Mouse (Mus musculus) liver, adult 2 months (tissue): ENCODE measurements around the gene Hand1. TPM values are rescaled to one million over a fixed set of nuclear protein-coding genes. Genes with fewer than 3 reads are reported as not detected.
"Not testable (repeated sequence)": the region's sequence is repeated elsewhere in the genome, so short reads cannot be mapped to it uniquely, and the experiment has no call there.

Source experiments
- DNase-seq: peaks from one replicate; pipeline ENCODE4 v3.0.0-alpha.2; 2011; ENCODE audit warnings: low read depth, low spot score; ENCODE audit errors: extremely low read depth
- H3K27ac ChIP-seq: fragments of 200-500 bp; replicated peaks from 2 replicates; pipeline ENCODE4 v1.5.1; 2012; ENCODE audit warnings: low read depth, mild to moderate bottlenecking, control low read depth, inconsistent platforms, low read length; ENCODE audit not compliant: insufficient read depth
- H3K27me3 ChIP-seq: fragments of 200-500 bp; 2 replicates; pipeline ENCODE4 v1.6.1; 2012; ENCODE audit warnings: mild to moderate bottlenecking, moderate library complexity, low read length, inconsistent platforms; ENCODE audit not compliant: control insufficient read depth, insufficient read depth
- H3K36me3 ChIP-seq: fragments of 200-500 bp; 2 replicates; pipeline ENCODE4 v1.6.1; 2012; ENCODE audit warnings: low read length, inconsistent platforms; ENCODE audit not compliant: control insufficient read depth, insufficient read depth
- H3K4me1 ChIP-seq: fragments of 200-500 bp; 2 replicates; pipeline ENCODE4 v1.6.1; 2011; ENCODE audit warnings: low read length; ENCODE audit not compliant: control insufficient read depth, insufficient read depth
- H3K4me3 ChIP-seq: fragments of 200-500 bp; 2 replicates; pipeline ENCODE4 v1.5.1; 2011; ENCODE audit warnings: low read depth, mild to moderate bottlenecking, control low read depth, low read length, moderate library complexity; ENCODE audit not compliant: insufficient read depth
- H3K79me2 ChIP-seq: fragments of 200-500 bp; 2 replicates; pipeline ENCODE4 v1.6.1; 2012; ENCODE audit warnings: inconsistent platforms, mild to moderate bottlenecking, low read length, moderate library complexity; ENCODE audit not compliant: control insufficient read depth, insufficient read depth
- H3K9ac ChIP-seq: fragments of 200-500 bp; 2 replicates; pipeline ENCODE4 v1.6.1; 2012; ENCODE audit warnings: low read depth, mild to moderate bottlenecking, control low read depth, inconsistent platforms, low read length
- CTCF ChIP-seq: fragments of 200-500 bp; IDR thresholded peaks from 2 replicates; pipeline ENCODE4 v1.5.1; 2011; ENCODE audit warnings: low read depth, low read length, control low read depth
- POLR2A ChIP-seq: fragments of 200-500 bp; IDR thresholded peaks from 2 replicates; pipeline ENCODE4 v1.6.1; 2011; ENCODE audit warnings: low read length, control low read depth; ENCODE audit not compliant: insufficient read depth; ENCODE audit errors: extremely low read depth
- WGBS: fragments of 180-500 bp; shearing (Covaris S2); methylation state at CpG from one replicate; pipeline ENCODE4 v1.1.7; 2018; 5-methylcytosine and 5-hydroxymethylcytosine counted together
- polyA plus RNA-seq: library from polyadenylated mRNA; depleted of rRNA; stranded (reverse); fragments of >200 nt; gene quantifications from 2 replicates; pipeline ENCODE4 v1.2.3, GENCODE M21; 2012
- total RNA-seq: library from RNA; depleted of rRNA; stranded (reverse); fragments of >200 nt; gene quantifications from 2 replicates; pipeline ENCODE4 v1.2.3, GENCODE M21; 2014

The Hand1 gene
- total and polyA plus RNA-seq, 2 experiments = not detected

GRCm38 (mm10) chr11:57828955-57829870, 3.4 kb downstream of the Hand1 start:
- Histone ChIP-seq H3K4me3 (no peak overlapping the region), H3K36me3 (no peaks in the 10 kb centered on the region), H3K9ac (no peak overlapping the region), H3K4me1 (peaks cover 5% of the 10 kb centered on the region; the same call in 1 of the 2 replicates), H3K79me2 (no peaks in the 10 kb centered on the region), H3K27ac (no peak overlapping the region), H3K27me3 (peaks cover 39% of the 10 kb centered on the region)
- TF ChIP-seq POLR2A (no peak), CTCF (no peak)
- DNase-seq = no peak
- 8% methylated on average over 53 of the region's 53 CpGs for WGBS

DNA sequence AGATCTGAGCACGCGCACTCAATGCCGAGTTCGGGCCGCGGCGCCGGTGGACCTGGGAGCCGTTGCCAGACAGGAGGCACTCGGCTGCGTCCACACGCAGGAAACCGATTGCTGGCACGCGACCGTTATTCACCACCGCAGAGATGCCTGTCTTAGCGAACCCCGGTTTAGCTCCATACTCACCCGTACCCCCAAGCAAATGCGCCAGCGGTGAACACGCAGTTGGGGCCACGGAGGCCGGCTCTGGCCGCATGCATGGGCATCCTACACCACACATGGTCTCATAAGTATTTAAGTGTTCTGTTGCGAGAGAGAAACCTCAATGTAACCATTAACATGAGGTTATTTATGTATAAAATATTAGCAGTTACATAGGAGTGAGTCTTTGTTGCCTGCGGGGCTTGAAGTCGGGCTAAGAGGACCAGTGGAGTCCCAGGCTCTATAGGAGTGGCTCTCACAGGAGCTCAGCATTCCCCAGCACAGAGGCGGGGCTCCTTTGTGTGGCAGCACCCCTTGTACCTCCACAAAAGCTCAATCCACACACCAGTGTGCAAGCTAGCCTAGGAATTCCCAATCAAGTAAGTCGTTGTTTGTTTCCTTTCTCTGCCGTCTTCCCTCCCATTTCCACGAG, 4.6 kb downstream of the Hand1 start:
- Histone ChIP-seq H3K4me3 (peak overlapping the region; percentile 35; the same call in 1 of the 2 replicates), H3K9ac (no peak overlapping the region), H3K27ac (no peak overlapping the region), H3K27me3 (peaks cover 39% of the 10 kb centered on the region), H3K4me1 (peaks cover 5% of the 10 kb centered on the region; the same call in 1 of the 2 replicates), H3K79me2 (no peaks in the 10 kb centered on the region), H3K36me3 (no peaks in the 10 kb centered on the region)
- DNase-seq = no peak
- TF ChIP-seq CTCF (no peak), POLR2A (no peak)
- 6% methylated on average over 33 of the region's 33 CpGs for WGBS

DNA sequence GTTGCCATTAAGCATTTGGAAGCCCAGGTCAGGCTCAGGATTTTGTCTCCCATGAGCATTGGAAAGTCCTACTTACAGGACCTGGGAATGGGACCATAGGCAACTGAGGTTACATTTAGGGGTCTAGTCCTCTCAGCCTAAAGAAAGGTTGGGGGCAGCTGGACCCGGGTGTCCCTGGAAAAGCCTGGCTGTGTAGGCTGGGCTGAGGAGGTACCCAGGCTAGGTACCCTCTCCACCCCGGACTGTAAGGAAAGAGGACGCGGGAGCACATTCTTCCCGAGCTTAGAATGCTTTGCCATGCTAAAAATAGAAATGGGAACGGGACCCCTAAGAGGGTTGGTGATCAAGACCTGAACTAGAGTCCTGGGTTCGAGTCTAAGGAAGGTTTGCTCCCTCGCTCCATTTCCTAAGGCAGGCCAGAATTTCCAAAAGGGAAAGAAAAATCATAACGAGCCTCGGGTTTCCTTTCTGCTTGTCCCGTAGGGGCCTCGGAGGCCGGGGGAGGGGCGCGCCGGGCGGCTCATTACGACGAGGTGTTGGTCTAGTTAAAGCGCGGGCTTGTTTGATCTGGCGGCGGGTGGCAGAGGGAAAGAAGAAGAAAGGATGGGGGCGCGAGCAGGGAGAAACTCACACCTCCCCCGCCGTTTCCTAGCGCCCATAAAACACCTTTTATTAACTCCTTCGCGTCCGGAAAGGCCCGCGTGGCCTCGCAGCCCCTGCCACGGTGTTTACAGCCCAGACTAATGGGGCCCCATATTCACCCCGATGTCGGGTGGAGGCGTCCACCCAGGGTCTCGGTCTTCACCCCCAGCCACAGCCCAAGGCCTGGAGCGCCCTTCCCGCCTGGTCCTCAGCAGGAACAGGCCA, 5.3 kb downstream of the Hand1 start:
- no peaks in the 10 kb centered on the region for H3K36me3 ChIP-seq
- H3K9ac ChIP-seq = no peak overlapping the region
- no peaks in the 10 kb centered on the region for H3K79me2 ChIP-seq
- H3K4me1 ChIP-seq = peaks cover 5% of the 10 kb centered on the region; the same call in 1 of the 2 replicates
- no peak for DNase-seq
- TF ChIP-seq CTCF (no peak), POLR2A (no peak)
- peak overlapping the region; percentile 35; the same call in 1 of the 2 replicates for H3K4me3 ChIP-seq
- H3K27me3 ChIP-seq = peaks cover 35% of the 10 kb centered on the region
- 6% methylated on average over 41 of the region's 41 CpGs for WGBS
- no peak overlapping the region for H3K27ac ChIP-seq

- not testable (repeated sequence) for H3K4me1 ChIP-seq, DNase-seq, H3K9ac ChIP-seq, H3K79me2 ChIP-seq, H3K27ac ChIP-seq, H3K36me3 ChIP-seq, H3K4me3 ChIP-seq
- peaks cover 22% of the 10 kb centered on the region for H3K27me3 ChIP-seq
- 49% methylated on average over 11 of the region's 11 CpGs for WGBS
- peak; percentile 39; the same call in 1 of the 2 replicates for TF ChIP-seq CTCF
These were observed 7.4 kb downstream of the Hand1 start for GRCm38 (mm10) chr11:57825234-57825633.

DNA sequence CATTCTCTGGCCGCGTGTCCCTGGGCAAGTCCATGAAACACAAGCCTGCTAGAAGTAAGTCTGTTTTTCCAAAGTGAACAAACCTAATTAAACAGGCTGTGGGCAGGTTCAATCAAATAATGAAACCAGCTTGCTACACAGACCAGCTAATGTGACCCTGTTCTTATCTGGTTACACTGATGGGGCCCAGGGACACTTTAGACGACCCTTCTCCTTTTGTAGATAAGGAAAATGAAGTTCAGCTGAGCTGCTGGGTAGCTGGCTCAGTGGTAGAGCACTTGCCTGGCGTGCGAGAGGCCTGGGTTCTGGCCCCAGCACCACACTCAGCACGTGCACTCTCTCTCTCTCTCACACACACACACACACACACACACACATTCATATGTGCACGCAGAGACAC, 8.9 kb downstream of the Hand1 start:
- no peak overlapping the region for H3K9ac ChIP-seq
- H3K36me3 ChIP-seq = no peaks in the 10 kb centered on the region
- no peak for DNase-seq
- H3K27me3 ChIP-seq = peaks cover 11% of the 10 kb centered on the region
- 77% methylated on average over 7 of the region's 7 CpGs for WGBS
- no peak overlapping the region for H3K4me3 ChIP-seq
- TF ChIP-seq CTCF = no peak
- TF ChIP-seq POLR2A = no peak
- no peak overlapping the region for H3K27ac ChIP-seq
- no peaks in the 10 kb centered on the region for H3K79me2 ChIP-seq
- peaks cover 5% of the 10 kb centered on the region; the same call in 1 of the 2 replicates for H3K4me1 ChIP-seq

- not testable (repeated sequence) for DNase-seq, H3K36me3 ChIP-seq, H3K27me3 ChIP-seq, H3K4me1 ChIP-seq, H3K27ac ChIP-seq, H3K79me2 ChIP-seq, H3K4me3 ChIP-seq, H3K9ac ChIP-seq
- WGBS = 96% methylated on average over 2 of the region's 2 CpGs
These were observed 9.5 kb downstream of the Hand1 start for GRCm38 (mm10) chr11:57823159-57823558.
